50 mouse cellular contexts compared by ENCODE assay signal in genomic region chr14:73650179-73650578, GRCm38 (mm10). TPM values are rescaled to one million over a fixed set of nuclear protein-coding genes. Genes with fewer than 3 reads are reported as not detected.
"Had no signal": no experiment of that assay in that cellular context is flagged by ENCODE, and none has a peak within 500 bp of the region (broad histone marks: within the 10 kb centered on the region; RNA-seq: fewer than 3 reads in every experiment).

No protein-coding gene starts in this region.

- H3K9ac ChIP-seq: heart, embryonic 12.5 days; heart, embryonic 13.5 days; heart, embryonic 15.5 days; hindbrain, embryonic 12.5 days; hindbrain, embryonic 13.5 days; hindbrain, embryonic 14.5 days; hindbrain, embryonic 15.5 days; intestine, embryonic 15.5 days; kidney, embryonic 15.5 days had no signal

- H3K9me3 ChIP-seq: heart, embryonic 10.5 days; heart, embryonic 12.5 days; heart, embryonic 13.5 days; heart, embryonic 15.5 days; hindbrain, embryonic 10.5 days; hindbrain, embryonic 12.5 days; hindbrain, embryonic 13.5 days; hindbrain, embryonic 15.5 days; intestine, embryonic 15.5 days; kidney, embryonic 15.5 days had no signal

- DNase-seq: heart, postnatal 10 days; heart, postnatal 14 days; heart, postnatal 36 days; heart, postnatal 4 days; kidney, adult 11 months; kidney, adult 18-20 months; kidney, adult 2 months; kidney, adult 8-10 months; kidney, adult 9 months; kidney, postnatal 10 days; kidney, postnatal 14 days; kidney, postnatal 25 days; kidney, postnatal 36 days; kidney, postnatal 4 days; layer of hippocampus, adult 9-11 months; layer of hippocampus, postnatal 36 days had no signal

- H3K27me3 ChIP-seq: heart, embryonic 12.5 days; heart, embryonic 13.5 days; heart, embryonic 15.5 days; hindbrain, embryonic 12.5 days; hindbrain, embryonic 13.5 days; hindbrain, embryonic 15.5 days; intestine, embryonic 15.5 days; kidney, embryonic 15.5 days had no signal

- H3K4me1 ChIP-seq: heart, embryonic 10.5 days; heart, embryonic 12.5 days; heart, embryonic 13.5 days; heart, embryonic 15.5 days; hindbrain, embryonic 10.5 days; hindbrain, embryonic 12.5 days; hindbrain, embryonic 13.5 days; hindbrain, embryonic 15.5 days; intestine, embryonic 15.5 days; kidney, embryonic 15.5 days had no signal

- H3K36me3 ChIP-seq: heart, embryonic 10.5 days; heart, embryonic 12.5 days; heart, embryonic 13.5 days; heart, embryonic 15.5 days; hindbrain, embryonic 10.5 days; hindbrain, embryonic 12.5 days; hindbrain, embryonic 13.5 days; hindbrain, embryonic 15.5 days; intestine, embryonic 15.5 days; kidney, embryonic 15.5 days had no signal

- H3K4me3 ChIP-seq: heart, embryonic 10.5 days; heart, embryonic 12.5 days; heart, embryonic 13.5 days; heart, embryonic 15.5 days; hindbrain, embryonic 10.5 days; hindbrain, embryonic 12.5 days; hindbrain, embryonic 13.5 days; hindbrain, embryonic 15.5 days; intestine, embryonic 15.5 days; kidney, embryonic 15.5 days; layer of hippocampus, adult 2 months had no signal

- H3K27ac ChIP-seq: heart, embryonic 10.5 days; heart, embryonic 13.5 days; heart, embryonic 15.5 days; hindbrain, embryonic 10.5 days; hindbrain, embryonic 12.5 days; hindbrain, embryonic 13.5 days; hindbrain, embryonic 14.5 days; hindbrain, embryonic 15.5 days; hindbrain, postnatal 0 days; intestine, embryonic 15.5 days; kidney, embryonic 15.5 days; kidney, postnatal 0 days; layer of hippocampus, adult 2 months had no signal

- H3K4me2 ChIP-seq: heart, embryonic 11.5 days; heart, embryonic 12.5 days; heart, embryonic 13.5 days; heart, embryonic 15.5 days; hindbrain, embryonic 12.5 days; hindbrain, embryonic 13.5 days; hindbrain, embryonic 14.5 days; hindbrain, embryonic 15.5 days; intestine, embryonic 15.5 days; kidney, embryonic 15.5 days had no signal

- ATAC-seq: hindbrain, embryonic 16.5 days; hindbrain, postnatal 0 days; inflammation-experienced regulatory T-cells, adult 6 months; intestine, embryonic 15.5 days; intestine, embryonic 16.5 days; intestine, postnatal 0 days had no signal

RNA-seq across cellular contexts. Expression of gene Gm21750, which starts 10.8 kb away (rescaled TPM):
- total RNA-seq: heart, postnatal 10 days; heart, postnatal 14 days; heart, postnatal 25 days; heart, postnatal 36 days; heart, postnatal 4 days; hematopoietic stem cell, adult 5-6 weeks; hindbrain, postnatal 0 days; layer of hippocampus, adult 18-20 months; layer of hippocampus, adult 2 months; layer of hippocampus, adult 8-10 months; layer of hippocampus, postnatal 10 days; layer of hippocampus, postnatal 14 days; layer of hippocampus, postnatal 25 days; layer of hippocampus, postnatal 36 days; left cerebral cortex, adult 18-20 months had no signal
- polyA plus RNA-seq: heart, embryonic 10.5 days; heart, embryonic 11.5 days; heart, embryonic 12.5 days; heart, embryonic 13.5 days; heart, embryonic 14.5 days; heart, embryonic 15.5 days; heart, embryonic 16.5 days; heart, postnatal 0 days; hindbrain, embryonic 10.5 days; hindbrain, embryonic 11.5 days; hindbrain, embryonic 12.5 days; hindbrain, embryonic 13.5 days; hindbrain, embryonic 14.5 days; hindbrain, embryonic 15.5 days; hindbrain, embryonic 16.5 days; hindbrain, postnatal 0 days; inflammation-experienced regulatory T-cells, adult 6 months; intestine, embryonic 14.5 days; intestine, embryonic 15.5 days; intestine, embryonic 16.5 days; intestine, postnatal 0 days; kidney, adult 2 months; kidney, embryonic 14.5 days; kidney, embryonic 15.5 days; kidney, postnatal 0 days; large intestine, adult 2 months had no signal
